Comparison of ENCODE assay signal across 9 mouse cellular contexts in genomic region chr19:45475928-45476553, GRCm38 (mm10).
DNase-seq lines count a peak whose midpoint lies in the region; ATAC-seq lines count a peak whose summit lies in the region.
"Had no signal": no experiment of that assay in that cellular context is flagged by ENCODE, and none has a peak within 500 bp of the region (broad histone marks: within the 10 kb centered on the region; RNA-seq: fewer than 3 reads in every experiment).

No protein-coding gene starts in this region.

- H3K36me3 ChIP-seq in embryonic facial prominence, embryonic 14.5 days (ENCODE audit: control insufficient read depth, insufficient read depth, low read length), result peaks cover 8% of the 10 kb centered on the region
- no peaks in the 10 kb centered on the region for H3K36me3 ChIP-seq in neural tube, embryonic 14.5 days (ENCODE audit: control insufficient read depth, insufficient read depth, low read length)
- peaks cover 6% of the 10 kb centered on the region; the same call in 1 of the 2 replicates for H3K36me3 ChIP-seq in kidney, embryonic 14.5 days (ENCODE audit: control insufficient read depth, insufficient read depth, low read length)

- no peak overlapping the region for H3K9ac ChIP-seq in embryonic facial prominence, embryonic 14.5 days (ENCODE audit: low read depth, low read length)
- H3K9ac ChIP-seq in neural tube, embryonic 14.5 days (replicated peaks; ENCODE audit: low read depth, low read length), result no peak overlapping the region
- no peak overlapping the region for H3K9ac ChIP-seq in kidney, embryonic 14.5 days (ENCODE audit: low read depth, low read length)

- 42% methylated on average over 24 of the region's 24 CpGs for WGBS in embryonic facial prominence, embryonic 14.5 days
- WGBS in neural tube, embryonic 14.5 days, result 12% methylated on average over 24 of the region's 24 CpGs
- WGBS in kidney, embryonic 14.5 days, result 49% methylated on average over 24 of the region's 24 CpGs

- H3K27ac ChIP-seq in embryonic facial prominence, embryonic 14.5 days (replicated peaks; ENCODE audit: low read depth, low read length), result 0 out of 2 replicates have a peak overlapping the region, but pooled peaks have one; percentile 15
- peak overlapping the region; percentile 83 for H3K27ac ChIP-seq in neural tube, embryonic 14.5 days (ENCODE audit: low read depth, low read length)
- H3K27ac ChIP-seq in kidney, embryonic 14.5 days (ENCODE audit: low read depth, low read length), result no peak overlapping the region
- H3K27ac ChIP-seq: kidney, postnatal 0 days had no signal

- no peak overlapping the region for H3K4me3 ChIP-seq in embryonic facial prominence, embryonic 14.5 days (ENCODE audit: low read depth, low read length)
- H3K4me3 ChIP-seq in neural tube, embryonic 14.5 days (ENCODE audit: low read depth, low read length), result no peak overlapping the region
- H3K4me3 ChIP-seq in kidney, embryonic 14.5 days (ENCODE audit: low read length), result no peak overlapping the region

- peak overlapping the region; percentile 44 for H3K4me2 ChIP-seq in embryonic facial prominence, embryonic 14.5 days (ENCODE audit: low read depth, low read length)
- peak overlapping the region; percentile 35 for H3K4me2 ChIP-seq in neural tube, embryonic 14.5 days (ENCODE audit: low read depth, low read length)
- H3K4me2 ChIP-seq in kidney, embryonic 14.5 days (replicated peaks; ENCODE audit: low read depth, low read length), result no peak overlapping the region

- peak; percentile 60; the same call in 1 of the 2 replicates for ATAC-seq in embryonic facial prominence, embryonic 14.5 days (ENCODE audit: low read depth)
- ATAC-seq in neural tube, embryonic 14.5 days (ENCODE audit: low read depth), result peak; percentile 84
- ATAC-seq in kidney, embryonic 14.5 days (ENCODE audit: low FRiP score, low TSS enrichment), result no peak

- peak; percentile 26 for DNase-seq in right cerebral cortex, adult 18-20 months
- no peak for DNase-seq in right cerebral cortex, postnatal 36 days (ENCODE audit: low spot score in 2 of 2)
- peak; percentile 72 for DNase-seq in embryonic facial prominence, embryonic 14.5 days (ENCODE audit: low spot score)
- peak; percentile 56 to 59 for DNase-seq in layer of hippocampus, postnatal 36 days
- no peak for DNase-seq in gastrocnemius, postnatal 10 days
- no peak for DNase-seq in yolk sac, embryonic 10.5 days (ENCODE audit: low spot score)

- H3K9me3 ChIP-seq in embryonic facial prominence, embryonic 14.5 days (ENCODE audit: control insufficient read depth, low read length), result no peaks in the 10 kb centered on the region
- H3K9me3 ChIP-seq in neural tube, embryonic 14.5 days (ENCODE audit: control insufficient read depth, low read length), result no peaks in the 10 kb centered on the region
- no peaks in the 10 kb centered on the region for H3K9me3 ChIP-seq in kidney, embryonic 14.5 days (ENCODE audit: control insufficient read depth, low read length)

- no peaks in the 10 kb centered on the region for H3K27me3 ChIP-seq in embryonic facial prominence, embryonic 14.5 days (replicated peaks; ENCODE audit: control insufficient read depth, insufficient read depth, low read length)
- H3K27me3 ChIP-seq in neural tube, embryonic 14.5 days (ENCODE audit: control insufficient read depth, insufficient read depth, low read length), result no peaks in the 10 kb centered on the region
- no peaks in the 10 kb centered on the region for H3K27me3 ChIP-seq in kidney, embryonic 14.5 days (ENCODE audit: control insufficient read depth, insufficient read depth, low read length)

- H3K4me1 ChIP-seq in embryonic facial prominence, embryonic 14.5 days (ENCODE audit: control insufficient read depth, insufficient read depth, low read length), result peaks cover 17% of the 10 kb centered on the region
- H3K4me1 ChIP-seq in neural tube, embryonic 14.5 days (ENCODE audit: control insufficient read depth, insufficient read depth, low read length), result peaks cover 47% of the 10 kb centered on the region
- peaks cover 6% of the 10 kb centered on the region; the same call in 1 of the 2 replicates for H3K4me1 ChIP-seq in kidney, embryonic 14.5 days (ENCODE audit: control insufficient read depth, insufficient read depth, low read length)

Comparison
In these comparisons a context has a peak if more than half of its experiments do, and no peak if none do; other contexts are left out.
1. DNase-seq: peak in right cerebral cortex, adult 18-20 months (single experiment), embryonic facial prominence, embryonic 14.5 days (single experiment) and layer of hippocampus, postnatal 36 days (2 of 2); none in right cerebral cortex, postnatal 36 days (0 of 2), gastrocnemius, postnatal 10 days (single experiment) and yolk sac, embryonic 10.5 days (single experiment).